Mouse (Mus musculus) E14TG2a.4 (cell line): Measurements from ENCODE around the gene Ntn5.
"Not testable (repeated sequence)": the region's sequence is repeated elsewhere in the genome, so short reads cannot be mapped to it uniquely, and the experiment has no call there.

Source experiments
- H3K27me3 ChIP-seq: 2 replicates; pipeline ENCODE4 v1.6.1; 2014; ENCODE audit warnings: low read length, control low read depth; ENCODE audit not compliant: insufficient read depth
- H3K36me3 ChIP-seq: 2 replicates; pipeline ENCODE4 v1.6.1; 2014; ENCODE audit warnings: low read length, control low read depth; ENCODE audit not compliant: insufficient read depth
- H3K4me1 ChIP-seq: replicated peaks from 2 replicates; pipeline ENCODE4 v1.6.1; 2014; ENCODE audit warnings: low read depth, low read length, control low read depth
- H3K4me3 ChIP-seq: replicated peaks from 2 replicates; pipeline ENCODE4 v1.5.1; 2014; ENCODE audit warnings: mild to moderate bottlenecking, low read length
- H3K9me3 ChIP-seq: 2 replicates; pipeline ENCODE4 v1.6.1; 2014; ENCODE audit warnings: low read length, control low read depth
- CTCF ChIP-seq: conservative IDR thresholded peaks from 2 replicates; pipeline ENCODE4 v1.5.1; 2014; ENCODE audit warnings: low read length
- NANOG ChIP-seq: IDR thresholded peaks from 2 replicates; pipeline ENCODE4 v1.6.1; 2014; ENCODE audit warnings: borderline replicate concordance, low read length, mixed read lengths
- POU5F1 ChIP-seq: IDR thresholded peaks from 2 replicates; pipeline ENCODE4 v1.6.1; 2014; ENCODE audit warnings: low read length, borderline replicate concordance

Gene Ntn5

GRCm38 (mm10) chr7:45649351-45649750, 34.5 kb upstream of the Ntn5 start:
- Histone ChIP-seq H3K27me3 (peaks cover 41% of the 10 kb centered on the region), H3K4me3 (no peak overlapping the region), H3K9me3 (peaks cover 14% of the 10 kb centered on the region), H3K4me1 (peaks cover 30% of the 10 kb centered on the region), H3K36me3 (no peaks in the 10 kb centered on the region)
- no peak for TF ChIP-seq NANOG
- no peak for TF ChIP-seq POU5F1
- no peak for TF ChIP-seq CTCF

- Histone ChIP-seq H3K4me3 (peak overlapping the region; percentile 43; the same call in 1 of the 2 replicates), H3K27me3 (peaks cover 34% of the 10 kb centered on the region), H3K9me3 (peaks cover 14% of the 10 kb centered on the region), H3K4me1 (peaks cover 30% of the 10 kb centered on the region)
- H3K36me3 ChIP-seq = not testable (repeated sequence)
Observed at GRCm38 (mm10) chr7:45650484-45650883, 33.3 kb upstream of the Ntn5 start.

GRCm38 (mm10) chr7:45654424-45655047, 29.3 kb upstream of the Ntn5 start:
- Histone ChIP-seq H3K4me1 (peaks cover 36% of the 10 kb centered on the region), H3K4me3 (no peak overlapping the region), H3K36me3 (no peaks in the 10 kb centered on the region), H3K27me3 (peaks cover 18% of the 10 kb centered on the region), H3K9me3 (peaks cover 29% of the 10 kb centered on the region)
- TF ChIP-seq NANOG (no peak), POU5F1 (no peak)

DNA sequence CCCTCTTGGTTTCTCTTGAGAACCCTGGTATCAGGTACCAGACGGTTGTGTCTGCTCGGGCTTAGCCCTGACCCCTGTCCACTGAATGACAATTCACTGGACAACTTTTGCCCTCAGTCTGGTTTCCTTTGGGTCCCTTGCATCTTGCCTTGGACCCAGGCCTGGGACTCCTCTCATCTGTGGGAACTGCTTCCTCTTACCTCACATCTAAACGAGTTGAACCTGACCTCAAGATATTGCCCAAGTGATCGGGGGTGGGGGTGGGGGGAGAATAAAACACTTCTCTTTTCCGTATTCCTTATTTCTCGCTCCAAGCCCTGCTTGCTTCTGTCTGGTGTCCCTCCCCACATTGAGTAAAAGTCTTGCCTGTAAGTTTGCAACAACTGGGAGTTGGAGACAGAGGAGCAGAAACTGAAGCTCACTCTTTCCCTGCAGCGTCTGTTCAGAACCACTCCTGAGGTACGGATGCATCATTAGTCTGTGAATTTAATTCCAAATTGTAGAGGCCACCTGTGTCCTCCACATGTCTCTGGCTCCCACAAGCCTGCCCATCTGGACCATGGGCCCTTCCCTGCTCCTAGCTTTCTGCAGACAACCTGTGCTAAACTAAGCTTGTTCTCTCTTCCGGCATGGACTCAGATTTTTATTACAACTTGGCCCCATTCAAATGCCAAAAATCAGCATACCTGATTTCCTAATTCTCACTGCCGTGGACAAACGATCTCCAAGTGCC, 22.9 kb upstream of the Ntn5 start:
- H3K9me3 ChIP-seq = peaks cover 47% of the 10 kb centered on the region
- H3K36me3 ChIP-seq = no peaks in the 10 kb centered on the region
- H3K4me3 ChIP-seq = no peak overlapping the region
- H3K4me1 ChIP-seq = peaks cover 31% of the 10 kb centered on the region
- no peak for TF ChIP-seq CTCF
- no peak for TF ChIP-seq POU5F1
- TF ChIP-seq NANOG = no peak
- 0 out of 2 replicates have a peak, but pooled peaks cover 13% of the 10 kb centered on the region for H3K27me3 ChIP-seq

GRCm38 (mm10) chr7:45661702-45662101, 22.1 kb upstream of the Ntn5 start:
- Histone ChIP-seq H3K9me3 (peaks cover 45% of the 10 kb centered on the region), H3K4me1 (peaks cover 37% of the 10 kb centered on the region), H3K27me3 (0 out of 2 replicates have a peak, but pooled peaks cover 13% of the 10 kb centered on the region)
- not testable (repeated sequence) for H3K4me3 ChIP-seq, H3K36me3 ChIP-seq

DNA sequence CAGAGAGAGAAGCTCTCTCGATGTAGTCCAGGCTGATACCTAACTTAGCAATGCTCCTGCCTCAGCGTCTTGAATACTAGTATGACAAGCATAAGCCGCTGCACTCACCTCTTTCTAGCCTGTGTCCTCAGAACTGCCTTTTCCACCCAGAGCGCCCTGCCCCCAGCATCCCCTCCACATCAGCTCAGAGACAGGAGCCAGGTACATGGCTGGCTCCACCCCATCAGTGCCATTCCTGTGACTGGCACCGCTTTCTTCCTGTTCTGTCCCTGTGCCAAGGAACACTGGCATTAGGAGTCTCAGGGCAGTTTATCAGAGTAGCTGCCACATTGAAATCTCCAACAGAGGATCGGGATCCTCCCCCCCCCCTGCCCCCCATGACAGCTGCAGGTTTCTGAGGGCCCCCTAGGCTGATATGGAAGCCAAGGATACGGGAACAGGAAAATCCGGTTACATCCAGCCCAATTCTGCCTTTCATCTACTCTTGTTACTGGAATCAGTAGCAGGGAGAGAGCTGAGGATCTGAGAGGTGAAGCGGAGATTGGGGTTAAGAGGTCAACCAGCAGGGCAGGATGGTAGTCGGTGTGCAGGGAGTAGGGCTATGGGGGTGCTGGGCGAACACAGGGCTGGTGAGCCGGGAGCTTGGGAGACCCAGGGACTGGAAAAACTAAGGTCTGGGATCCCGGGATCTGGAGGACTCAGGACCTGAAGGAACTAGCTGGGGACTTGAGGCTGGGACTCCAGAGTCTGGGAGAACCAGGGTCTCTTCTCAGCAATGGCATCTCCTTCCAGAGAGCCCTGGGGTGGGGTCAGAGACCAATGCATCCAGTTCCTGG, 18.3 kb upstream of the Ntn5 start:
- Histone ChIP-seq H3K4me1 (peaks cover 37% of the 10 kb centered on the region), H3K4me3 (no peak overlapping the region), H3K9me3 (peaks cover 21% of the 10 kb centered on the region), H3K36me3 (no peaks in the 10 kb centered on the region), H3K27me3 (0 out of 2 replicates have a peak, but pooled peaks cover 13% of the 10 kb centered on the region)
- TF ChIP-seq POU5F1 (no peak), NANOG (no peak), CTCF (no peak)

DNA sequence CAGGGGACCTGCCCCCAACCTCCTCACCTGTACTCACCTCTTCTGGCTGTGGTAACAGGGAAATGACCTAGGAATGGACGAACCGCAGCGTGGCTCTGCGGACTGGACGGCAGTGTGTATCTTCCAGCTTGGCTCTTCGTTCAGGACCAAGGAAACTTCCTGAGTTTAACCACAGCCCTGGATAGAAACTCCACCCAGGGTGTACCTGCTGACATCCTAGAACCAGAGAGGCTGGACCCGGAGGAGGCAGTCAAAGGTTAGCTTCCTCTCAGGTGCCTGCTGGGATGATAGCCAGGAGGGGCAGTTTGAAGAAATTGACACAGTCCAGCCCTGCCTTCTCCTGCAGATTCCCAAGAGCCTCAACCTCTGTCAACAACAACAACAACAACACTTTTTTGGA, 17.7 kb upstream of the Ntn5 start, which contains the start of gene Fut2:
TSS of gene Fut2 (minus strand) at position 234 of the 400 bp plus-strand sequence.
- H3K27me3 ChIP-seq = 0 out of 2 replicates have a peak, but pooled peaks cover 13% of the 10 kb centered on the region
- no peak for TF ChIP-seq POU5F1
- no peak for TF ChIP-seq NANOG
- TF ChIP-seq CTCF = no peak
- H3K36me3 ChIP-seq = no peaks in the 10 kb centered on the region
- peaks cover 37% of the 10 kb centered on the region for H3K4me1 ChIP-seq
- peaks cover 15% of the 10 kb centered on the region for H3K9me3 ChIP-seq
- H3K4me3 ChIP-seq = no peak within 1 kb of the TSS

GRCm38 (mm10) chr7:45667761-45668160, 16.1 kb upstream of the Ntn5 start:
- Histone ChIP-seq H3K4me1 (peaks cover 37% of the 10 kb centered on the region), H3K4me3 (no peak overlapping the region), H3K27me3 (peaks cover 13% of the 10 kb centered on the region; the same call in 1 of the 2 replicates), H3K9me3 (peaks cover 13% of the 10 kb centered on the region), H3K36me3 (no peaks in the 10 kb centered on the region)
- no peak for TF ChIP-seq NANOG
- TF ChIP-seq CTCF = no peak
- TF ChIP-seq POU5F1 = no peak
